Mouse (Mus musculus): Measurements from ENCODE around the gene Mroh3. TPM values are rescaled to one million over a fixed set of nuclear protein-coding genes. Genes with fewer than 3 reads are reported as not detected.

Mroh3 gene
- polyA plus RNA-seq (2015; fragmentation: Nextera tagmentation; extraction: Ambion mirVana) = not detected in 2 replicates

DNA sequence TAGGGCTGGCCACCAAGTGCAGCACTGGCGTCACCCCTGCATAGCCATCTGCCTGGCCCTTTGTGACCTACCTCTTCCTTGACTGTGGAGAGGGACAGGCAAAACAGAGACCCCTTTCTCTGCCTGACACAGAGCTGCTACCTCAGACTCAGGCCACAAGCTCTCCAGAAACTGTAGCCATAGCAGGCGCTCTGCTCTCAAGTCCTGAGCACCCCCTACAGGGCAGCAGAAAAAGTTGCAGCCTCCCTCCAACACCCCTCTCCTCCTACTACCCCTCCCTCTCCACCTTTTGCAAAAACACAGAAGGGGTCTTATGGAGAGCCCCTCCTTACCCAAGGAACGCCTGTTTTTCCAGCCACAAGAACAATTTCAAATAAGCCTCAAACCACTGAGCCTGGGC is at the start of gene Mroh3:
Gene Mroh3 (minus strand): TSS at position 26 of the 400 bp plus-strand sequence.
- Histone ChIP-seq H3K4me1 (no peaks in the 10 kb centered on the region), H3K4me2 (no peak within 1 kb of the TSS), H3K27me3 (replicated peaks) (no peaks in the 10 kb centered on the region), H3K36me3 (no peaks in the 10 kb centered on the region), H3K9me3 (replicated peaks) (no peaks in the 10 kb centered on the region), H3K27ac (replicated peaks) (no peak within 1 kb of the TSS), H3K9ac (replicated peaks) (no peak within 1 kb of the TSS), H3K4me3 (replicated peaks) (no peak within 1 kb of the TSS)
- peak; percentile 41; the same call in 1 of the 2 replicates for ATAC-seq (ENCODE audit: low FRiP score)
- 43% methylated on average over 3 of the region's 3 CpGs for WGBS

DNA sequence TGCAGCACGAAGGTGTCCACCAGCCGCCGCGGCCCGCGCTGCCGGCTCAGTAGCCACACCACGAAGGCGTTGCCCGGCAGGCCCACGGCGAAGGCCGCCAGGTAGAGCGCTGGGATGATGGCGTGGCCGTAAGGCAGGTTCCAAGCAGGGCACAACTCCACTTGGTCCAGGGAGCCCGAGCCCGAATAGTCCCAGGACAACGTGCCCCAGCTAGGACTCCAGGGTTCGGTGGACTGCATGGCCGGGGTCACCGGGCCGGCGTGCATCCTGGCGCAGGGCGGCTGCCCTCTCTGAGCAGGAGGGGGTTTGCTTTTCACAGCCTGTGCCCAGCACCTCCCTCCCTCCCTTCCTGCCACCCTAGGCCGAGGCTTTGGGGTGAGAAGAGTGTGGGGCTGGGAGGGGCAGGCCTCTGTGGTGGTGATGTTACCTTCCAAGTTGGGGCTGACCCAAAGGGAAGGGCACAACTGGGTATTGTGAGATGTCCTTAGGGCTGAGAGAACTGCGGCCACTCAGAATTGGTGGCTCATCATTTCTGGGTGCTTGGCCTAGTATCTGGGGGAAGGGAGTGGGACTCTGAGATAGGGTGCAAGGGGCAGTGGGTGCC is 48.1 kb upstream of the Mroh3 start, which contains the start of gene Gpr25:
Gene Gpr25 (minus strand): TSS at position 239 of the 604 bp plus-strand sequence.
- Histone ChIP-seq H3K9ac (replicated peaks) (peak within 1 kb of the TSS; percentile 71), H3K27me3 (replicated peaks) (peaks cover 45% of the 10 kb centered on the region), H3K4me1 (peaks cover 26% of the 10 kb centered on the region), H3K36me3 (no peaks in the 10 kb centered on the region), H3K27ac (replicated peaks) (peak within 1 kb of the TSS; percentile 74), H3K4me2 (peak within 1 kb of the TSS; percentile 90), H3K4me3 (replicated peaks) (peak within 1 kb of the TSS; percentile 59), H3K9me3 (replicated peaks) (no peaks in the 10 kb centered on the region)
- ATAC-seq (ENCODE audit: low FRiP score) = peak; percentile 33
- 10% methylated on average over 28 of the region's 28 CpGs for WGBS

DNA sequence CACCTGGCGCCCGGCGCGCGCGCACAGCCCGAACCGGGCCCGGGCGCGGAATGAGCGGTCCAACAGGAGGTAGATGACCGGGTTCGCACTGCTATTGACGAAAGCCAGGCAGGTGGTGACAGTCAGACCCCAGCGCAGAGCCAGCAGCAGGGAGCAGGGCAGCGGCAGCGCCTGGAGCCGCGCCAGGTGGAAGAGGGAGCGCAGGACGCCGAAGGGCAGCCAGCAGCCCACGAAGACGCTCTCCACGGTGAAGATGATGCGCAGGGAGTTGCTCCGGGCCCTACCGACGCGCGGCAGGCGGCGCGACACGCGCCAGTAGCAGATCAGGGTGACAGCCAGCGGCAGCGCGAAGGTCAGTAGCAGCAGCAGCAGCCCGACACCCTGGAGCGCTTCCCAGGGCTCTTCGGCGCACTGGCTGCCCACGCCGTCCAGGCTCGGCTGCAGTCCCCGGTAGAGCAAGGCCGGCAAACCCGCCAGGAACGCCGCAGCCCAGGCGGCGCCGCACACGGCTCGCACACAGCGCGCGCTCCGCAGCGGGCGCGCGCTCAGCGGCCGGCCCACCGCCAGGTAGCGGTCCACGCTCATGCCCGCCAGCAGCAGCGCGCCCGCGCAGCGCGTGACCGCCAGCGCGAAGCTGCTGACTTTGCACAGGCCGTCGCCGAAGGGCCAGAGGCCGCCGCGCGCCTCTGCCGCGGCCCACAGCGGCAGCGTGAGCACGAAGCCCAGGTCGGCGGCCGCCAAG is 47.4 kb upstream of the Mroh3 start:
- Histone ChIP-seq H3K9me3 (replicated peaks) (no peaks in the 10 kb centered on the region), H3K36me3 (no peaks in the 10 kb centered on the region), H3K4me3 (replicated peaks) (peak overlapping the region; percentile 59), H3K27me3 (replicated peaks) (peaks cover 45% of the 10 kb centered on the region), H3K27ac (replicated peaks) (peak overlapping the region; percentile 74), H3K4me2 (peak overlapping the region; percentile 90), H3K9ac (replicated peaks) (peak overlapping the region; percentile 71), H3K4me1 (peaks cover 26% of the 10 kb centered on the region)
- WGBS = under 1% methylated on average over 94 of the region's 95 CpGs
- ATAC-seq (ENCODE audit: low FRiP score) = peak; percentile 90

DNA sequence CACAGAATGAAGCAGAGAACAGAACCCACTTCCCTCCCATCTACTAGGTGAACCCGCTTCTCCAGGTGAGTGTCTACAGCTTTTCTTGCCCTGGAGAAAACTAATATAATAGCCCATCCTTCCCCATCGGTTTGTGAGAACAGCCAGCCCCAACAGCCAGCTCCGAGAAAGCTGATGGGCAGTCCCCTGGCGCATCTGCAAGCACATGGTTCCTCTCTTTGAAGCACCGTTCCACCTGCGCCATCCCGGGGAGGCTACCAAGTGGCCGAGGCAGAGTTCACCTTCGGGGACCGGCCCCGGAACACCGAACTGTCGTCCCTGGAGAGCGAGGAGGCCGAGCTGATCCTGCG is 46.9 kb upstream of the Mroh3 start:
- Histone ChIP-seq H3K27me3 (replicated peaks) (peaks cover 45% of the 10 kb centered on the region), H3K27ac (replicated peaks) (no peak overlapping the region), H3K4me3 (replicated peaks) (peak overlapping the region; percentile 59), H3K9me3 (replicated peaks) (no peaks in the 10 kb centered on the region), H3K36me3 (no peaks in the 10 kb centered on the region), H3K9ac (replicated peaks) (peak overlapping the region; percentile 71), H3K4me1 (peaks cover 26% of the 10 kb centered on the region), H3K4me2 (peak overlapping the region; percentile 90)
- no peak for ATAC-seq (ENCODE audit: low FRiP score)
- WGBS = 2% methylated on average over 16 of the region's 16 CpGs

DNA sequence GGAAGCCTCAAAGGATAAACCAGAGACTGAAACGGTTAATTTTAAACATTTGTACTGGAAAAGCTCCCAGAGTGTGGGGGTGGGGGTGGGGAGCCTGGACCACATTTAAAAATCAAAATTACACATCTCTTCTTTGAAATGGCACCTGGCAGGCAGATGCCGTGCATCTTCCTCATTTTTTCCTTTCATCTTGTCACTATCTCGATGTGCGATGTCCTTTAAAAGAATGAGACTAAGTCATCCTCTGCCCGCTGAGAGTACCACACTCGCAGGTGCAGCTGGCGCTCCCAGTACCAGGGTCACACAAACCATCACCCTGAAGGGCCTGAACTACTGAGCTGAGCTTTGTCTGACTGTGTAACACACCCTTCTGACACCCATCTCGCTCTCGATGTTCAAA is 45.9 kb upstream of the Mroh3 start:
- 73% methylated on average over 9 of the region's 9 CpGs for WGBS
- Histone ChIP-seq H3K4me2 (no peak overlapping the region), H3K9ac (replicated peaks) (no peak overlapping the region), H3K27ac (replicated peaks) (no peak overlapping the region), H3K36me3 (no peaks in the 10 kb centered on the region), H3K9me3 (replicated peaks) (no peaks in the 10 kb centered on the region), H3K27me3 (replicated peaks) (peaks cover 45% of the 10 kb centered on the region), H3K4me1 (peaks cover 26% of the 10 kb centered on the region), H3K4me3 (replicated peaks) (no peak overlapping the region)
- ATAC-seq (ENCODE audit: low FRiP score) = no peak

DNA sequence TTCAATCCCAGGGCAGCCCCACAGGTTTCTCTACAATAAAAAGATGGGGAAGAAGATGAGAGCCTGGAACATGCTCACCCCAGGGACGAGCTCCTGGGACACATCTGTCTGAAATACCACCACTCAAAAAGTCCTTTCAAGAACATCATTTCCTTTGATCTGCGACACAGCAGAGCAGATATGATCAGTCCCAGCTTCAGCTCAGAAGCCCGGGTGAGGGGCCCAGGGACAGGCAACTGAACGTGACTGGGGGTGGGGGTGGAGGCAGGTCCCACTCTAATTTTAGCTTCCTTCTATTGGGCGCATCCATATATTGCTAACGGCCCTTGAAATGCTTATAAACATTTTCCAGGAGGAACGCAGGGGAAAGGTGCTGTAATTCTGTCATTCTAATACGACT is 43.0 kb upstream of the Mroh3 start:
- Histone ChIP-seq H3K9ac (replicated peaks) (no peak overlapping the region), H3K9me3 (replicated peaks) (no peaks in the 10 kb centered on the region), H3K4me3 (replicated peaks) (no peak overlapping the region), H3K27ac (replicated peaks) (no peak overlapping the region), H3K36me3 (no peaks in the 10 kb centered on the region), H3K4me2 (no peak overlapping the region), H3K27me3 (replicated peaks) (peaks cover 26% of the 10 kb centered on the region), H3K4me1 (peaks cover 14% of the 10 kb centered on the region)
- WGBS = 27% methylated on average over 8 of the region's 8 CpGs
- no peak for ATAC-seq (ENCODE audit: low FRiP score)

DNA sequence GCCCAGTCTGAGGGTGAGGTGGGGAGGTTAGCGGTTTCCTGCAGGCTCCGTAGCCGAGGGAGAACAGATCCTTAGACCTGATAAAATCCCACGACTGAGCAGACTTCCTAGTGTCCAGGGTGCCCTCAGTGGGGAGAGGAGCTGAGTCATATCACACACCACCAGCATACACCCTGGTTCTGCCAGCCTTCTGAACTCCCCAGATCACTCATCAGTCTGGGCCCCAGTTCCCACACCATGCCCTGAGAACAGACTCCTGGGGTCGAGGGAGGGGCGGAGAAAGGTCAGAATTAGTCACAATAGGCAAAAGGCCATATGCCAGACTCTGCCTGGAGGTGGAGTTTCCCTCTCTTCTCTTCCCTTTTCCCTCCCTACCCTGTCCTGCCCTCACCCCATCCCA is 42.5 kb upstream of the Mroh3 start:
- no peak overlapping the region for H3K27ac ChIP-seq (replicated peaks)
- H3K9me3 ChIP-seq (replicated peaks) = no peaks in the 10 kb centered on the region
- no peak for ATAC-seq (ENCODE audit: low FRiP score)
- H3K4me2 ChIP-seq = no peak overlapping the region
- H3K9ac ChIP-seq (replicated peaks) = no peak overlapping the region
- H3K36me3 ChIP-seq = no peaks in the 10 kb centered on the region
- peaks cover 10% of the 10 kb centered on the region for H3K4me1 ChIP-seq
- H3K27me3 ChIP-seq (replicated peaks) = peaks cover 26% of the 10 kb centered on the region
- WGBS = 38% methylated on average over 6 of the region's 6 CpGs
- H3K4me3 ChIP-seq (replicated peaks) = no peak overlapping the region

DNA sequence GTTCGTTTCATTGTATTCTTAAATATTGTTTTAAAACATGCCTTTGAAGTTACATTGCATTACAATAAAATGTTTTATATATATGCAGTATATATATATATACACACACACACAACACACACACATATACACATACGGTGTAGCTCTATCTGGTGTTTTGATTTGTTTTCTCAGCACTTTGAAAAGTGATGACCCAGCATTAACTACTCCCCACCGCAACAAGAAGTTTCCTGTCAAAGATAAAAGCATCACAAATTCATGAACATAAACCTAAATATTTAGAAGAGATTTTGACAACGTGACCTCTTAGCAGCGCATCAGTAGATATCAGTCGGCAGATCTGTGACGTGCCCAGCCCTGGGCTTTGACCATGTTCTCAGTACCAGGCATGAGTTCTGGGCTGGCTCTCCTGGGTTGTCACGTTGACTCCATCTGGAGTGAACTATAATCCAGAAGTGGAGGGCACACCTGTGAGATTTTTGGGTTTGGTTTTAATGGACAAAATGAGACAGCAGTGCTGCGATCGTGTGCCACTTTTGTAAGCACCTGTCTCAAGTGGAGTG is 42.0 kb upstream of the Mroh3 start:
- 87% methylated on average over 10 of the region's 10 CpGs for WGBS
- Histone ChIP-seq H3K27ac (replicated peaks) (no peak overlapping the region), H3K9me3 (replicated peaks) (no peaks in the 10 kb centered on the region), H3K27me3 (replicated peaks) (peaks cover 21% of the 10 kb centered on the region), H3K4me1 (peaks cover 4% of the 10 kb centered on the region), H3K4me3 (replicated peaks) (no peak overlapping the region), H3K36me3 (no peaks in the 10 kb centered on the region), H3K9ac (replicated peaks) (no peak overlapping the region), H3K4me2 (no peak overlapping the region)
- no peak for ATAC-seq (ENCODE audit: low FRiP score)

DNA sequence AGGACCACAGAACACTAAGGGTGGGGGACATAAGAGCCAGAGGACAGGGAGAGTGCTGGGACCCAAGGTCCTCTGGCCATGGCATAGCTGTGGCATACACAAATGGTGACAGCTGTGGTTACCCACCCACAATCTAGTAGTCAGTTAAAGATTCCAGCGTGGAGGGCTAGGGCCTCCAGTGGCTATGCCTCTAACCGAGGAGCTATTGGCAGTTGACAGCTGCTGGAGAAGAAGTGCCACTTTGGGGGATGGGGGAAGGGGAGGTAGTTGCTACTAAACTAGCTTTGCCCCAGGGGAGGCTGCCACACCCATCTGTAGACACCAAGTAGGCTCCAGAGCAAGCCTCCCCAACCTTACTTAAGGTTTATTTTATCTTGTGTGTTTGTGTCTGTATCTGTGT is 40.8 kb upstream of the Mroh3 start:
- WGBS = 19% methylated on average over 2 of the region's 2 CpGs

DNA sequence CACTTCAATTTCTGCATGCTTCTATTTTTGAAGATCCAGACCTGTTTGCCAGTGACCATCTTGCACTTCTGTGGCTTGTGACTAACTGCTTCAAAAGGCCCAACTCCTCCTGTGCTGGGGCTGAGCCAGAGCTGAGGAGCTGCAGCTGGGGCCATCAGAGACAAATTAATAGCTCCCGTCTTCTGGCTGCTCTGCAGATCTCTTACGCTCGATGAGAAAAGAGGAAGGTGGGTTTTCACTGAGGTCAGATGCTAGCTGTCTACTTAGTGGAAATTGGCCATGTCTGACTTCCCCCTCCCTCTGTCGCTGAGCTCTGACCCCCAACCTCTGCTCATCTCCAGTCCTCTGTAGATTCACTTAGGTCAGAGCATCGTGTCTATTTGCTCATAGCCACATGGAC is 37.0 kb upstream of the Mroh3 start:
- H3K9me3 ChIP-seq (replicated peaks) = no peaks in the 10 kb centered on the region
- H3K9ac ChIP-seq (replicated peaks) = no peak overlapping the region
- no peaks in the 10 kb centered on the region for H3K4me1 ChIP-seq
- ATAC-seq (ENCODE audit: low FRiP score) = no peak
- 44% methylated on average over 5 of the region's 5 CpGs for WGBS
- no peaks in the 10 kb centered on the region for H3K27me3 ChIP-seq (replicated peaks)
- H3K36me3 ChIP-seq = no peaks in the 10 kb centered on the region
- no peak overlapping the region for H3K27ac ChIP-seq (replicated peaks)
- no peak overlapping the region for H3K4me3 ChIP-seq (replicated peaks)
- H3K4me2 ChIP-seq = no peak overlapping the region

More for the DNA sequence above, 40.8 kb upstream of the Mroh3 start:
- Histone ChIP-seq H3K27ac (replicated peaks) (no peak overlapping the region), H3K9me3 (replicated peaks) (no peaks in the 10 kb centered on the region), H3K4me3 (replicated peaks) (no peak overlapping the region), H3K4me2 (no peak overlapping the region), H3K4me1 (no peaks in the 10 kb centered on the region; the same call in 1 of the 2 replicates), H3K9ac (replicated peaks) (no peak overlapping the region), H3K36me3 (no peaks in the 10 kb centered on the region), H3K27me3 (replicated peaks) (peaks cover 12% of the 10 kb centered on the region)
- no peak for ATAC-seq (ENCODE audit: low FRiP score)

DNA sequence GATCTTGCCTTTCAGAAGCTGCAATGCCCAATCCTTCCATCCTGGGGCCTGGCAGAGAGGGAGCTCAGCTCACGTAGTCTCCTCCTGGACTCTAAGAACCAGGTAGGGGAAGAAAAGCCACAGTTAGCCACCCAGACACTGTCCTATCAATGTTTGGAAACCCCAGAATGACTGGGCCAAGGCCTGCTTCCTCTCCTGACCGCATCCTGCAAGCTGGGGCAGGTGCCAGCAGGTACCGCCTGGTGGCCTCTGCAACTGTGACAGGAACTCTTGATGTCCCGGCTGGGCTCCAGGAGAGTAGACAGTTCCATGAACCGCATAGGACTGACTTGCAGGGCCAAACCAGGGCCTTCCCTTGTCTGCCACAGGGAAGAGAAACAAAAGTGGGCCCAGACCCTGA is 34.8 kb upstream of the Mroh3 start:
- Histone ChIP-seq H3K36me3 (no peaks in the 10 kb centered on the region), H3K4me3 (replicated peaks) (no peak overlapping the region), H3K4me1 (no peaks in the 10 kb centered on the region), H3K27ac (replicated peaks) (no peak overlapping the region), H3K9me3 (replicated peaks) (no peaks in the 10 kb centered on the region), H3K27me3 (replicated peaks) (no peaks in the 10 kb centered on the region), H3K4me2 (no peak overlapping the region), H3K9ac (replicated peaks) (no peak overlapping the region)
- 92% methylated on average over 5 of the region's 5 CpGs for WGBS
- no peak for ATAC-seq (ENCODE audit: low FRiP score)

DNA sequence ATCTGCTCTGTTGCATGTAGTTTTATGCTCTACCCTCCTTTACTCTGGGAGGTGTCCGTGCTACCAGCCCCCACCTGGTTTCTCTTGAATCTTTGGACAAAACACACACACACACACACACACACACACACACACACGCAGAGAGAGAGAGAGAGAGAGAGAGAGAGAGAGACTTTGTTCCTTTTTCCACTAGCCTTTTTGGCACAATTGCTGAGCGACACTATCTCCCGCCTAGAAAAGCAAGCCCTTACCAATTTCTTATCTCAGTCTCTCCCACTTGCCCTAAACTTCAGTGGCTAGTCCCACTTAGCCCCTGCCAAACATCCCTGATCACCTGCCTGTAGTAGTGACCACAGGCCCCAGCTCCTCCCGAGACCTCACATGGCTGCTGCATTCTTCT is 31.8 kb upstream of the Mroh3 start:
- WGBS = 95% methylated on average over 4 of the region's 5 CpGs
- no peak for ATAC-seq (ENCODE audit: low FRiP score)

More for the DNA sequence above, 31.8 kb upstream of the Mroh3 start:
- Histone ChIP-seq H3K9me3 (replicated peaks) (no peaks in the 10 kb centered on the region), H3K4me2 (no peak overlapping the region), H3K4me1 (no peaks in the 10 kb centered on the region), H3K36me3 (no peaks in the 10 kb centered on the region), H3K27me3 (replicated peaks) (no peaks in the 10 kb centered on the region), H3K9ac (replicated peaks) (no peak overlapping the region), H3K4me3 (replicated peaks) (no peak overlapping the region), H3K27ac (replicated peaks) (no peak overlapping the region)

All from neural tube, embryonic 15.5 days (tissue).